Mouse (Mus musculus) G1E (cell line): ENCODE measurements around the gene Hmg20b. TPM values are rescaled to one million over a fixed set of nuclear protein-coding genes. Genes with fewer than 3 reads are reported as not detected.

Source experiments
- ATAC-seq: 2 replicates; pipeline ENCODE4 v1.8.0; 2016; ENCODE audit warnings: mild to moderate bottlenecking; ENCODE audit not compliant: insufficient number of reproducible peaks, poor library complexity, low FRiP score, severe bottlenecking; ENCODE audit errors: extremely low read depth
- DNase-seq: peaks from one replicate; pipeline ENCODE4 v3.0.0; 2012; ENCODE audit warnings: low spot score
- H3K27me3 ChIP-seq: 2 replicates; pipeline ENCODE4 v1.6.1; 2012; ENCODE audit warnings: mild to moderate bottlenecking, low read length, inconsistent platforms; ENCODE audit not compliant: insufficient read depth
- H3K36me3 ChIP-seq: replicated peaks from 2 replicates; pipeline ENCODE3; 2012; ENCODE audit warnings: mild to moderate bottlenecking, inconsistent platforms
- H3K4me1 ChIP-seq: 2 replicates; pipeline ENCODE4 v1.6.1; 2012; ENCODE audit warnings: low read depth, low read length, inconsistent platforms, mixed read lengths; ENCODE audit not compliant: insufficient read depth
- H3K4me3 ChIP-seq: 2 replicates; pipeline ENCODE4 v1.5.1; 2012; ENCODE audit warnings: low read depth, mild to moderate bottlenecking, inconsistent platforms, low read length, moderate library complexity, mixed read lengths
- H3K9me3 ChIP-seq: replicated peaks from 2 replicates; pipeline ENCODE4 v1.6.1; 2012; ENCODE audit warnings: inconsistent platforms
- CTCF ChIP-seq: IDR thresholded peaks from 2 replicates; pipeline ENCODE4 v1.5.1; 2012; ENCODE audit warnings: low read depth, low read length, inconsistent platforms, mixed read lengths
- GATA1 ChIP-seq: IDR thresholded peaks from 2 replicates; pipeline ENCODE4 v1.6.1; 2012; ENCODE audit warnings: borderline replicate concordance, low read length, inconsistent platforms, mixed read lengths
- GATA2 ChIP-seq: IDR thresholded peaks from 2 replicates; pipeline ENCODE4 v1.6.1; 2012; ENCODE audit warnings: low read depth, low read length, inconsistent platforms, borderline replicate concordance
- POLR2AphosphoS5 ChIP-seq: IDR thresholded peaks from 2 replicates; pipeline ENCODE4 v1.6.1; 2012; ENCODE audit warnings: low read depth, low read length, inconsistent platforms; ENCODE audit not compliant: insufficient replicate concordance
- TAL1 ChIP-seq: conservative IDR thresholded peaks from 2 replicates; pipeline ENCODE4 v1.6.1; 2012; ENCODE audit warnings: low read depth, low read length, inconsistent platforms, mixed read lengths
- polyA plus RNA-seq: library from polyadenylated mRNA; stranded (reverse); fragments of >175 nt; gene quantifications from 2 replicates; pipeline ENCODE4 v1.2.3, GENCODE M21; 2012
- total RNA-seq, 2 experiments: library from RNA; stranded (forward) in 1 of 2; stranded (reverse) in 1 of 2; fragments of 200-1000 nt in 1 of 2; fragments of >200 nt in 1 of 2; fragmentation: Nextera tagmentation in 1 of 2; gene quantifications; 2 replicates each; pipeline ENCODE4 v1.2.3; 2014 to 2017

Hmg20b gene
- total and polyA plus RNA-seq, 3 experiments, result 21.9 to 142 (median 36.7) TPM

DNA sequence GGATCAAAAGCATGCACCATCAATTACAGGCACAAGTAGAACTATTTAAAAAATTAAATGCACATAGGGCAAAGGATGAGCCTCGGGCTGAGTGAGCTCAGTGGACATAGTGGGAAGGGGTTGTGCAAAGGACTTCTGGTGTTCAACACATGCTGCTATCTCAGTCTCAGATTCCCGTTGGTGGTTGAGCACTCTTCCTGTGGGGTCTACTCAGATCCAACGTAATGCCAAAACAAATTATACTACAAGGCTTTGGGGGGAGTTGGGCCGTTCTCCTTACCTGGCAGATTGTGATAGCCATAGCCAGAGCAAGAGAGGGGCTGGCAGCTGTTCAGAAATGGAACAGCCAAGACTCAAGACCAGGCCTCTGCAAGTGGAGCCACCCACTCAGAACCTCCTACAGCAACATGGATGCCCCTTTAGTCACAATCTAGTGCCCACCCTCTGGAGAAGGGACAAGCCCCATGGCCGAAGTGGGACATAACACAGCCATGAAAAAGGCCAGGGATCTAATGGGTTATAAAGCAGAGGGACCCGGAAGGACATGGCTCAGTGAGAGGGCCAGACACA lies 29.6 kb upstream of the Hmg20b start:
- no peaks in the 10 kb centered on the region for H3K9me3 ChIP-seq
- ATAC-seq (no peak), DNase-seq (no peak)
- no peak for TF ChIP-seq POLR2AphosphoS5
- TF ChIP-seq CTCF, result no peak
- TF ChIP-seq GATA2, result no peak
- TF ChIP-seq TAL1, result no peak
- TF ChIP-seq GATA1, result no peak
- no peak overlapping the region for H3K4me3 ChIP-seq
- no peaks in the 10 kb centered on the region for H3K27me3 ChIP-seq
- peaks cover 27% of the 10 kb centered on the region for H3K36me3 ChIP-seq
- H3K4me1 ChIP-seq, result peaks cover 71% of the 10 kb centered on the region

DNA sequence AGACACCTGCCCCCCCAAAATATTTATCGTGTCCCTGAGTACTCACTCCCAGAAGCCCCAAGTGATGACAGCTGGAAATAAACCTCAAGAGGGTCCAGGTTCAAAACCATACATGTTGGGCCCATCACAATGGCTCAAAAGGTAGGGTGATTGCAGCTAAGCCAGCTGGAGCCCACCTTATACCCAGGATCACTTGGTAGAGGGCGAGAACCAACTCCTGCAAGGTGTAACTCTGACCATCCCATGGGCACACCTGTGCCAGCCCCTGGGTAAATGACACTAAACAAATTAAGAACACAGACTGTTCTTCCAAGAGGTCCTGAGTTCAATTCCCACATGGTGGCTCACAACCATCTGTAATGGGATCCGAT lies 28.9 kb upstream of the Hmg20b start:
- no peaks in the 10 kb centered on the region for H3K27me3 ChIP-seq
- DNase-seq (no peak), ATAC-seq (no peak)
- H3K4me1 ChIP-seq, result peaks cover 73% of the 10 kb centered on the region
- H3K4me3 ChIP-seq, result peak overlapping the region; percentile 85
- no peaks in the 10 kb centered on the region for H3K9me3 ChIP-seq
- H3K36me3 ChIP-seq, result peaks cover 33% of the 10 kb centered on the region
- TF ChIP-seq CTCF (no peak), POLR2AphosphoS5 (no peak), TAL1 (no peak), GATA2 (no peak), GATA1 (no peak)

DNA sequence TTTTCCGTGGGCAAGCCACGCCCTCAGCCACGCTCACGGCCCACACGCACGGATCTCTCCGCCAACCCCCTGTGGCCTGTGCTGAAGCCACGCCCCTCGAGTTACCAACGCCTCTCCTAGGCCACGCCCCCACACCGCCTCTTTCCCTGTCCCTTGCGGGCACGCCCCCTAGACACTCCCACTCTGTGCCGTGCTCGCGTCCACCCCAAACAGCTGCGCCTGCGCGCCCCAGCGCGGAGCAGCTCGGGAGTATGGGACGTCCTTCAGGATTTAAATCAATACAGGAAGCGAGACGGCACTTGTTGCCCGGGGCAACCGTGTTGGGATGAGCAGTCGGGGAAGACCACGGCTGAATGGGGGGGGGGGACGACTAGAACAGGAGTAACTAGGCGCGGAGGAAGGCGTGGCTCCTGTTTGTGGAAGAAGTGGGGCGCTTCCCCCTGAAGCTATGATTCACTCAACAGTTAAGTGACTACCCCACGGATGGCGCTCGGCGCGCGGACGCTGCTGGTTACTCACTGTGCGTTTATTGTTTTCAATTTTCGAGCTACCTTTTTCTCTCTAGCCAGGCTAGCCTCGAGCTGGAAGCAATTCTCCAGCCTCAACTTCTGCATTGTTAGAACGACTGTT lies 28.4 kb upstream of the Hmg20b start:
- ATAC-seq (peak; percentile 78), DNase-seq (peak; percentile 84)
- Histone ChIP-seq H3K9me3 (no peaks in the 10 kb centered on the region), H3K4me3 (peak overlapping the region; percentile 85), H3K27me3 (no peaks in the 10 kb centered on the region), H3K4me1 (peaks cover 75% of the 10 kb centered on the region), H3K36me3 (peaks cover 38% of the 10 kb centered on the region)
- TF ChIP-seq TAL1 (no peak), CTCF (no peak), GATA1 (no peak), GATA2 (no peak), POLR2AphosphoS5 (no peak)

DNA sequence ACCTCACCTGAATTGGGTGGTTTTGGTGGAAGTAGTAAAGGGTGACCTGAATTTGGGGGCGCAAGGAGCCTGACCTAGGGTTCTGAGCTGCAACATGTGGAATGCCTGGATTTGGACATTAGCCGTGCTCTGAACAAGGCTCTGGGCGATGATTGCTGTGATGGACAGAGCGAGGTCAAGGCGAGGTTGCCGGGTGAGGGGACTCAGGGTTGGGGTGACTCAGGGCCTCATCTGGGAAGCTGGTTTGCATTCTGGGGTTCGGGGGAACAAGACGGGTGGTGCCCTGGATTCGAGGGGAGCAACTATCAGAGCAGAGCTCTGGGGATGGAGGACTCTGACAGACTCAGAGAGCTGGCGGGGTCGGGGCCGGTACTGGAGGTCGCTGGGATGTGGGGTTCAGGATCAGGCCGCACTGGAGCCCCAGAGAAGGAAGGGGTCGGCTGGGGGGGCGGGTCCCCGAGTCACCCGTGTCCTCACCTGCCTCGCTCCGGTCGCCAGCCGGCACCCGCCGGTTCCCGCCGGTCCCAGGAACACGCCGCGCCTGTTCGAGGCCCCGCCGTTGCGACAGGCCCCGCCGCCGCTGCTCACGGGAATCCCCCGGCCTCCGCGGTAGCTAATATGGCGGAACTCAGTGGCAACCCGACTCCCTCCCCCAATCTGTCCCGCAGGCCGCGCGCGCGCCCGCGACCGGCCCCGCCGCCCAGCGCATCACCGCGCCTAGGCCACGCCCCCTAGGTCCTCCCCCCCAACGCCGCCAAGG lies 27.7 kb upstream of the Hmg20b start, which contains the start of gene Fzr1:
TSS of gene Fzr1 (minus strand) at position 724 of the 760 bp plus-strand sequence.
- H3K4me1 ChIP-seq, result peaks cover 79% of the 10 kb centered on the region
- H3K36me3 ChIP-seq, result peaks cover 45% of the 10 kb centered on the region
- ATAC-seq, result no peak
- TF ChIP-seq GATA2, result no peak
- no peak for TF ChIP-seq GATA1
- TF ChIP-seq CTCF, result no peak
- TF ChIP-seq POLR2AphosphoS5, result no peak
- TF ChIP-seq TAL1, result no peak
- DNase-seq, result no peak
- H3K4me3 ChIP-seq, result peak within 1 kb of the TSS; percentile 85
- H3K9me3 ChIP-seq, result no peaks in the 10 kb centered on the region
- H3K27me3 ChIP-seq, result no peaks in the 10 kb centered on the region

DNA sequence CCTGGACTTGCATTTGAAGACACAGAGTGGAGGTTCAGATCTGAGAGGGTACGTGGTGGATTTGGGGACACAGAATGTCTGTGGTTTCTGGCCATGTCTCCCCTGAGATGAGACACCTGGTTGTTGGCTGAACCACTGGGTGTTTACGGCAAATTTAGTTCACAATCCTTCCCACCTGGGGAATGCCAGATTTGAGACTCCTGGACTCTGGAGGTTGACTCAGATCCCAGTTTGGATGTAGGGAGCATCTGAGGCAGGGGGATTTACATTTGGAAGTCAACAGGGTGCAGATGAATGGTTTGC lies 27.0 kb upstream of the Hmg20b start:
- Histone ChIP-seq H3K4me3 (peak overlapping the region; percentile 85), H3K36me3 (peaks cover 51% of the 10 kb centered on the region), H3K9me3 (no peaks in the 10 kb centered on the region), H3K4me1 (peaks cover 77% of the 10 kb centered on the region), H3K27me3 (no peaks in the 10 kb centered on the region)
- ATAC-seq (no peak), DNase-seq (no peak)
- TF ChIP-seq GATA2 (no peak), CTCF (no peak), POLR2AphosphoS5 (no peak), GATA1 (no peak), TAL1 (no peak)

DNA sequence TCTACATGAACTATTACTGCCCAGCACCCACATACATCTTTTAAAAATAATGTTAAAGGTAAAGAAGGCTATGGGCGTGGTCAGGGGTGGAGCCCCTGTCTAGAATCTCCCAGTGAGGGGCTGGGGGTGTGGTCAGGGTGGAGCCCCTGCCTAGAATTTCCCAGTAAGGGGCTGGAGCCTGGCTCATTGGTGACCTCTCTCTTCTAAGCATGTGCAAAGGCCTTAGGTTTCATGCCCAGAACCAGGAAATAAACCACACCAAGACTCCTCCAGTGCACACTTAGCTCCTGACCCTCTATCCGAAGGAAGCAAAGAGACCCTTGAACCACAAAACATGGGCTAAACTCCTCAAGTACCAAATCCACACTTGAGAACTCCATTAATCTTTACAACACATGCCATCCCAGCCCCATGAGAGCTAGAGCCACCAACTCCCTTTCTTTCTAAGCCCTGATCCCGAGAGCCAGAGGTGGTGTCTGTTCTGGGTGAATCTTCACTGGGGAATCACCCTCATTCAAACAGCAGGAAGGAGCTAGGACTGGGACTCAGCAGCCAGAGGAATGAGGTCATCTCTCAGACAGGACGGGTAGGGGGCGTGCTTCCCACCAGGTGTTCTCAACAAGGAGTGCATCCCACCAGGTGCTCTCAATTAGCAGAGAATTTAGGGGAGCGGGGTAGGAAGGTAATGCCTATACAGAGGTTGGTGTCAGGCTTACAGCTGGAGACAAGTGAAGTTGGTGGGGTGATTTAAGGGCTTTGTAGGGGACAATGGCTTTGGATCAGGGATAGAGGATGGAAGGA lies 26.5 kb upstream of the Hmg20b start:
- TF ChIP-seq CTCF (no peak), TAL1 (no peak), POLR2AphosphoS5 (no peak), GATA1 (no peak), GATA2 (no peak)
- H3K4me1 ChIP-seq, result peaks cover 77% of the 10 kb centered on the region
- H3K4me3 ChIP-seq, result peak overlapping the region; percentile 85
- DNase-seq (no peak), ATAC-seq (no peak)
- no peaks in the 10 kb centered on the region for H3K27me3 ChIP-seq
- peaks cover 57% of the 10 kb centered on the region for H3K36me3 ChIP-seq
- no peaks in the 10 kb centered on the region for H3K9me3 ChIP-seq
